Mouse (Mus musculus): ENCODE results near the gene Olfr713.

GRCm38 (mm10) chr7:107047578-107047977, 16.6 kb downstream of the Olfr713 start:
- TF ChIP-seq CTCF (IDR thresholded peaks at IDR 0.05; ENCODE audit: control insufficient read depth, insufficient read depth, low read length) (no peak), POLR2A (IDR thresholded peaks at IDR 0.05; ENCODE audit: borderline replicate concordance, control insufficient read depth, low read depth, low read length) (no peak)
